Mouse (Mus musculus) megakaryocyte, embryonic 14.5 days (primary cell): ENCODE results near the gene St7.

ENCODE experiments used
- FLI1 ChIP-seq: IDR thresholded peaks from 2 replicates; pipeline ENCODE4 v1.6.1; 2012; ENCODE audit warnings: low read length, inconsistent platforms, mixed read lengths
- GATA1 ChIP-seq: IDR thresholded peaks from 3 replicates; pipeline ENCODE4 v1.6.1; 2012; ENCODE audit warnings: mixed read lengths, low read length, inconsistent platforms, borderline replicate concordance

DNA sequence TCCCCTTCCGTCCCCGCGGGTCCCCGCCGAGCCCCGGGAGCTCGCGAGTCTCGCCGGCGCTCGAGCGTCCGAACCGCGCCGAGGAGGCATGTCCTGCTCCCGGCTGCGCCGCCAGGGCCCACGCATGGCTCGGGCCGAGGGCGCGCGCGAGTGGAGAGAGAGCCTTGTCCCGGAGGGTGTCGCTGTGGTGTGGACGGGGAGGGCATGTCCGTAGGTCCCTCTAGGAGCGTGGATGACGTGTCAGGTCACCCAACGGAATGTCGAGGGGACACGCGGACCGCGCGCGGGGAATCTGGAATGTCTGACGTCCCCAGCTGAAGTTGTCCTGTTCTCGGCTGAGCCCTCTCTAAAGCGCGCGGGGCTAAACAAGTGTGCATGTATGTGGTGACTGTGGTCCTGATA is 1.8 kb downstream of the St7 start:
- TF ChIP-seq GATA1 = no peak
- no peak for TF ChIP-seq FLI1
